Mouse (Mus musculus): ENCODE data around the gene Calml4.
"Not testable (repeated sequence)": the region's sequence is repeated elsewhere in the genome, so short reads cannot be mapped to it uniquely, and the experiment has no call there.

The Calml4 gene

GRCm38 (mm10) chr9:62857719-62858261, at the start of gene Calml4:
Gene Calml4 (plus strand): TSS chr9:62858080.
- DNase-seq (ENCODE audit: low spot score in 2 of 2), result peak; percentile 45 to 77

GRCm38 (mm10) chr9:62810095-62810494, 47.8 kb upstream of the Calml4 start:
- no peak for DNase-seq (ENCODE audit: low spot score in 2 of 2)

DNA sequence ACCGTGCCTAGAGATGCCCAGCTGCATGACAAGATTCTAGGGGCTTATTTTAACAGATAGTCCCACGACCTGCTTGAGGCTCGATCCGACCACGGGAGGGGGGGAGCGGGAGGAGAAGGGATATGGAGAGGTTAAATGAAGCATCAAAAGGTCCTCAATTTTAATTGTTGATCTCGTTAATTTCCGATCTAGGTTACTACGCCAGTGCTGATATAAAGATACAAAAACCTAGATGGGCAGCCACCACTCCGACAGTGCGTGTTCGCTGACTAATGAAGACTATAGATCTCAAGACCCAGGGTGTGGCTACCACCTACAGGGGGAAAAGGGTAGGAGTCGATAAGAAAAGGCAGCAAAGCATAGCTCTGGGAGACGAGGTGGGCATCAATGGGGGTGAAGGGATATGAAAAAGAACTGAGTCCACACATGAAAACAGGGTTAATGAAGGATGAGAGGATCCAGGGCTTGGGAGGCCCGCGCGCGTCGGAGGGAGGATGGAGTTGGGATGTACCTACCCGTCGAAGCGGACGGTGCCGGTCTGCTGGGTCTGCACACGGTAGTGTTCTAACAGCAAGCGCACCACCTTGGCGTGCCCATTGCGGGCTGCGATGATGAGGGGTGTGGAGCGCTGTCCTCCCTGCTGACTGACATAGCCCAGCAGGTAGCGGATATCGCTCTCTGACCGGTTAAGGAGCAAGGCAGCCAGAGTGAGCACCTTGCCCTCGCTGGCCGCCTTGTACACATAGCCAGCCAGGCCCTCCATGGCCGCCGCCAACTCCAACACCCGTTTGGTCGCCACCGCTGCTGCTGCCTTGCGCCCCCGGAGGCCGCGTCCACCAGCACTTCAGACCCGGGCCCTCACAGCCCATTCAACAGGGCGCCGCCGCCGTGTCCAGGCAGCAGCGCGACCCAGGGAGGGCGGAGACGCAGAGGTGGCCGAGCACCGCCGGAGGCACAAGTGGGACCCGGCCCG, 47.1 kb upstream of the Calml4 start:
- DNase-seq (ENCODE audit: low spot score in 2 of 2), result peak in 1 of 2 experiments; percentile 33

- DNase-seq (ENCODE audit: low spot score in 2 of 2), result peak; percentile 82 to 94
These were observed 46.3 kb upstream of the Calml4 start, which contains the start of gene Fem1b for GRCm38 (mm10) chr9:62811516-62812121. Gene Fem1b (minus strand): TSS chr9:62811934.

DNA sequence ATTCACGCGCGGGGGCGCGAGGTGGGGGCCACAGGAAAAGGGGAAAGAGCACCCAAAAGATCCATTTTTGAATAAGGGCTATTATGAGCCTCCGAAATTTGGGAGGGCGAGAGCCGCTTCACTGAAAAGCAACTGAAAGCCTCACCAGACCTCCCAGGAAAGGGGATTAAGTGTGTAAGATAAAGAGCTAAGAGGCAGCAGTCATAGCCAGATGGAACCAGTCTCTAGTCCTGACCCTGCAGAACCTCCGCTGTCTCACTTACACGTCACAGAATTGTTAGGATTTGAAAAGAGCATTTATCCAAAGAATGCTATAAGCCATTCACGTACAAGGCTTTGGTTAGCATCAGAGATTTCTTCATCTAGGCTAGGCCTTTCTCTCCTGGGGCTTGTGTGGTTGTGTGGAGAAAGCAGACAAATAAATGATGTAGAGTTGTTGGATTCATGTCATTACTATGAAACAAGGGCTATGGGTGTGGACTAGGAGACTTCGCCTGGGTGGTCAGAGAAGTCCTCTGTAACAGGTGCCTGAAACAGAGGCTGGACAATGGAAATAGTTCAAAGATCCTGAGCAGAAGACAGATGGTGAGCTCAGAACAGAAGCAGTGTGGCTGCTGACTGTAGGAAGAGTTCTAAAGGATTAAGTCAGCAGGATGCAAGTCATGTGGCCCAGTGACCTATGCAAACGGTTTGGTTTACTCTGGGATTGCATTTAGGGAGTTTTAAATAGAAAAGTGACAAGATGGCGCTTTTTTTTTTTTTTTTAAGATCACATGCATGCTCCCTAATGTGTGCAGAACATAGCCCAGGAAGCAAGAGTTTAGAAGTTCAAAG, 45.4 kb upstream of the Calml4 start:
- no peak for DNase-seq (ENCODE audit: low spot score in 2 of 2)

GRCm38 (mm10) chr9:62814751-62815150, 43.1 kb upstream of the Calml4 start:
- DNase-seq (ENCODE audit: low spot score in 2 of 2), result no peak

- DNase-seq (ENCODE audit: low spot score in 2 of 2), result no peak
These were observed 41.4 kb upstream of the Calml4 start for GRCm38 (mm10) chr9:62816323-62817098.

GRCm38 (mm10) chr9:62817099-62817571, 40.7 kb upstream of the Calml4 start:
- peak; percentile 40 to 54 for DNase-seq (ENCODE audit: low spot score in 2 of 2)

- peak; percentile 46 to 77 for DNase-seq (ENCODE audit: low spot score in 2 of 2)
These were observed 39.9 kb upstream of the Calml4 start for GRCm38 (mm10) chr9:62817828-62818614.

DNA sequence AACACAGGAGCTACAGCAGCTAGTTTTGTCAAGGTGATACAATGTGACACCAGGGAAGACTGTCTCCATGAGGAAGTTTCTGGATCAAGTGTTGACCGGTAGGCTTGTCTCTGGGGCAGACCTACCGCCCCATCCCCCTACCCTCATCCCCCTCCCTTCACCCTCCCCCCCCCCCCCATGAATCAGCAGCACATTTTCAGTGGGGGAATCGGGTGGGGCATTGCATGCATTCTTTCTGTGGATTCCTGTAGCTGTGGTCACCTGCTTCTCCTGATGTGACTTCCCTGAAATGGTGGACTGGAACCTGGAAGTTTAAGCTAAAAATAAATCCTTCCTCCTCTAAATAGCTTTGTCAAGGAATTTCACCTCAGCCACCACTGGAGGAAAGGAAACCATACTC, 38.4 kb upstream of the Calml4 start:
- no peak for DNase-seq (ENCODE audit: low spot score in 2 of 2)

DNA sequence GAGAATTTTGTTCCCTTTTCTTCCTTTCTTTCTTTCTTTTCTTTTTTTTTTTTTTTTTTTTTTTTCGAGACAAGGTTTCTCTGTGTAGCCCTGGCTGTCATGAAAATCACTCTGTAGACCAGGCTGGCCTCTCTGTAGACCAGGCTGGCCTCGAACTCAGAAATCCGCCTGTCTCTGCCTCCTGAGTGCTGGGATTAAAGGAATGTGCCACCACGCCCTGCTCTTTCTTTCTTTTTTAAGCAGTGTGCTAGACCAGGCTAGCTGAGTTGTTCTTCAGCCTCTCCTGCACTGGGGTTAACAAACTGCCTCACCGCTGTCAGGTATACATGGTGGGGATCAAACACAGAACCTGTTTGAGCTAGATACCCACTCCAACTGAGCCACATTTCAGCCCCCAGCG, 38.0 kb upstream of the Calml4 start:
- DNase-seq (ENCODE audit: low spot score in 2 of 2), result not testable (repeated sequence)

DNA sequence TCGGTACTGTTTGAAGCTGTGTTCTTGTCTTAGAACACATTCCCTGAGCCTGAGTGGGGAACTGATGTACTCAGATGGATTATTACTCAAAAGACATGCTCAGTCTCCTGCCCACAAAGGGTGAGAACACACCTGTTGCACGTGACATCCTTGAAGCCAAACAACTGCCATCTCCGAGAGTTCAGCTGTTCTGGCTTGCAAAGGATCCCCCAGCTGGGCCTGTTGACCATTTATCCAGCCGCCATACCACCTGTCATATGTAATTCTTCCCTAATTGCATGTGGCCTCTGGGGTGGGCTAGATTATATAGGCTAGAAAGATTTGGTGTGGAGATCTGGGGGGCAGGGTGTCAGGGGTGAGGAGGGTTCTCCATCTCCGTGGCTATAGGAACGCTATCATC, 37.1 kb upstream of the Calml4 start:
- DNase-seq (ENCODE audit: low spot score in 2 of 2), result no peak

GRCm38 (mm10) chr9:62821811-62822210, 36.1 kb upstream of the Calml4 start:
- DNase-seq (ENCODE audit: low spot score in 2 of 2), result no peak

- DNase-seq (ENCODE audit: low spot score in 2 of 2), result no peak
These were observed 32.0 kb upstream of the Calml4 start for GRCm38 (mm10) chr9:62825791-62826393.

GRCm38 (mm10) chr9:62826456-62826855, 31.4 kb upstream of the Calml4 start:
- no peak for DNase-seq (ENCODE audit: low spot score in 2 of 2)

- DNase-seq (ENCODE audit: low spot score in 2 of 2), result no peak
These were observed 29.8 kb upstream of the Calml4 start for GRCm38 (mm10) chr9:62827939-62828652.

- peak; percentile 91 to 94 for DNase-seq (ENCODE audit: low spot score in 2 of 2)
These were observed 29.2 kb upstream of the Calml4 start for GRCm38 (mm10) chr9:62828662-62829086.

DNA sequence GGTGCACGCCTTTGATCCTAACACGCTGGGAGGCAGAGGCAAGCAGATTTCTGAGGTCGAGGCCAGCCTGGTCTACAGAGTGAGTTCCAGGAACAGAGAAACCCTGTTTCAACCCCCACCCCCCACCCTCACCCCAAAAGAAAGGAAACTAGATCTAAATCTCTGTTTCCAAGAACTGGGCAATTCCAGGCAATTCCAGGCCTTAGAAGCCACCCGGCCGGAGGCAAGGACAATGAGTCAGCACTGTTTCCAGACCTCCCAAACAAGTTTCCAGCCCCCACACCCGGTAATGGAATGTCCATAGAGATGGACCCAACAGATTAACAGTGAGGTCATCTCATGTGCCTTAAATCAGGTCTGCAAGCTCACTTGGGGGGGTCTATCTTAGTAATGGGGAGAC, 28.0 kb upstream of the Calml4 start:
- DNase-seq (ENCODE audit: low spot score in 2 of 2), result no peak

- no peak for DNase-seq (ENCODE audit: low spot score in 2 of 2)
These were observed 23.0 kb upstream of the Calml4 start for GRCm38 (mm10) chr9:62834906-62835305.

Data from urinary bladder, adult 18-20 months (tissue).